Mouse (Mus musculus) erythroblast, embryonic 14.5 days (primary cell): ENCODE results near the gene Dnah7a. TPM values are rescaled to one million over a fixed set of nuclear protein-coding genes. Genes with fewer than 3 reads are reported as not detected.
"Not testable (repeated sequence)": the region's sequence is repeated elsewhere in the genome, so short reads cannot be mapped to it uniquely, and the experiment has no call there.

ENCODE experiments used
- H3K27me3 ChIP-seq: 2 replicates; pipeline ENCODE4 v1.6.1; 2012; ENCODE audit warnings: inconsistent platforms; ENCODE audit not compliant: control insufficient read depth
- H3K36me3 ChIP-seq: 2 replicates; pipeline ENCODE4 v1.6.1; 2012; ENCODE audit warnings: mild to moderate bottlenecking, inconsistent platforms; ENCODE audit not compliant: control insufficient read depth
- H3K4me1 ChIP-seq: 2 replicates; pipeline ENCODE4 v1.6.1; 2012; ENCODE audit warnings: inconsistent platforms; ENCODE audit not compliant: control insufficient read depth
- H3K4me3 ChIP-seq: replicated peaks from 2 replicates; pipeline ENCODE3; 2012; ENCODE audit warnings: moderate library complexity, mild to moderate bottlenecking, inconsistent platforms
- H3K9me3 ChIP-seq: 2 replicates; pipeline ENCODE4 v1.6.1; 2012; ENCODE audit warnings: low read length, inconsistent platforms, mixed read lengths; ENCODE audit not compliant: control insufficient read depth
- GATA1 ChIP-seq: IDR thresholded peaks from 2 replicates; pipeline ENCODE4 v1.6.1; 2012; ENCODE audit warnings: low read length, inconsistent platforms, mixed read lengths
- TAL1 ChIP-seq: IDR thresholded peaks from 3 replicates; pipeline ENCODE4 v1.6.1; 2012; ENCODE audit warnings: low read length, inconsistent platforms, mixed read lengths
- polyA plus RNA-seq: library from polyadenylated mRNA; stranded (reverse); fragments of >175 nt; gene quantifications from 2 replicates; pipeline ENCODE4 v1.2.3, GENCODE M21; 2012

Dnah7a gene
- polyA plus RNA-seq, 1 experiment = not detected

DNA sequence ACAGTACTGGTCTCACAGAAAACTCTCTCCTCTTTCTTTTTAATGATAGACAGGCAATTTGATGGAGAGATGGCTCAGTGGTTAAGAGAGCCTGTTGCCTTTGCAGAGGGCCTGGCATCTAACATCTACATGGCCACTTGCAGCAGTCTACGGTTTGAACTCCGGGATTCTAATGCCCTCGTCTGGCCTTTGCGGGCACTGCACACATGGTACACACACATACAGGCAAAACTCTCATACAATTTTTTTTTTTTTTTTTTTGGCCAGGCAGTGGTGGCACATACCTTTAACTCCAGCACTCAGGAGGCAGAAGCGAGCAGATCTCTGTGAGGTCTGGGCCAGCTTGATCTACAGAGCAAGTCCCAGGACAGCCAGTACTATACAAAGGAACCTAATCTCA, 2.4 kb downstream of the Dnah7a start:
- no peak for TF ChIP-seq GATA1
- no peak for TF ChIP-seq TAL1
- Histone ChIP-seq H3K36me3 (no peaks in the 10 kb centered on the region), H3K4me1 (peaks cover 2% of the 10 kb centered on the region; the same call in 1 of the 2 replicates)

DNA sequence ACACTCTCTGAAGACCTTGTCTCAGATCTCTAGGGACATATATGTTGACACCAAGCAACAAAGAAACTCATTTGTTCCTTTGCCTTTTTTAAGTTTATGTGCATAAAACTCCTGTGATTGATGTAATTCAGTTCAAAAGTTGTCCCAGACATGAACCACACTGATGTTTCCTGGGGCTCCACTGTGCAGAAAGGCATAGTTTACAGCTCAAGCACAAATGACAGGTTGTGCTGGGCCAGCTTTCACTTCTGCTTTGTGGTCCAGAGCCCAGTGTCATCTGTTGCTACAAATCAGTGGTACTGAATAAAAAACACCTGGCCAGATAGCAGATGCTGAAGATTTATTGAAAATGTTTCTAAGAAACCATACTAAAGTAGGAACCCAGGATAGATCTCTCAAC, 42.3 kb downstream of the Dnah7a start:
- not testable (repeated sequence) for H3K9me3 ChIP-seq, H3K4me3 ChIP-seq, H3K36me3 ChIP-seq, H3K27me3 ChIP-seq, H3K4me1 ChIP-seq

More for the DNA sequence above, 2.4 kb downstream of the Dnah7a start:
- Histone ChIP-seq H3K27me3 (peaks cover 2% of the 10 kb centered on the region), H3K9me3 (no peaks in the 10 kb centered on the region), H3K4me3 (no peak overlapping the region)

- TF ChIP-seq TAL1 = no peak
- no peak for TF ChIP-seq GATA1
Observed at GRCm38 (mm10) chr1:53639865-53640794, 66.5 kb downstream of the Dnah7a start.

DNA sequence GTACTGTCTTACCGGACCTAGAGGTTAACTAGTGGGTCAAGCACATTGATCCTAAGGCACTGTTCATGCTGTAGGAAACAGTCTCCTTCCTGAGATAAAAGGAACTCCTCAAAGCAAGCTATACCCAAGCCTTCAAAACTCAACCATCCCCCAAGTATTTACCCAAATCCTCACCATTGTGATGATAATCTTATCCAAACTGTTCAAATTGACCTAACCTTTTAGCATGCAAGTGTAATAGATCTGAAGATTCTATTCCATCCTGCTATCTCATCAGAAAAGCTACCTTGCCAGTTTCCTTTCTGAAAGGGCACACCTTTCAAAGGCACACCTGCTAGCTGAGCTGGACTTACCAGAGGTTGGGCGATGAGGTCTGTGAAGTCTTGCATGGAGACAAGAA, 70.9 kb downstream of the Dnah7a start:
- H3K4me1 ChIP-seq = not testable (repeated sequence)

More at GRCm38 (mm10) chr1:53639865-53640794, 66.5 kb downstream of the Dnah7a start:
- H3K36me3 ChIP-seq = no peaks in the 10 kb centered on the region
- no peaks in the 10 kb centered on the region for H3K4me1 ChIP-seq
- H3K9me3 ChIP-seq = no peaks in the 10 kb centered on the region
- no peak overlapping the region for H3K4me3 ChIP-seq
- no peaks in the 10 kb centered on the region for H3K27me3 ChIP-seq

DNA sequence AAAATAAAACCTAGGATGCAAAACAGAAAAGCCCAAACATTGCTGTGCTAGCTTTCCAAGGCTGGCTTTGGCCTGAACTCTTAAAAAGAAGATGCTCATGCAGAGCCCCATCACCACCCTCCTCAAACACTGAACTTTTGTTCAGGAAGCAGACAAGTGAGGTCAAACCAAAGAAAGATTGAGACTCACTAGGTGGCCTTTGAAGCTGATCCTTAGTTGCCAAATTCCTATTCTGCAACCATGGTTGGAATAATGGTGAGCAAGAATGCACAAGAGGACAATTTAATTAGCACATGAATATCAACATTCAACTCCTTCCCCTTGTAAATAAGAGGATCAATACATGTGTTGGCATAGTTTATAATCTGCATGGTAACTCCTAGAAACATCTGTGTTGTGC, 74.5 kb downstream of the Dnah7a start:
- H3K36me3 ChIP-seq, H3K4me3 ChIP-seq, H3K9me3 ChIP-seq, H3K4me1 ChIP-seq, H3K27me3 ChIP-seq: not testable (repeated sequence)

More for the DNA sequence above, 70.9 kb downstream of the Dnah7a start:
- H3K27me3 ChIP-seq, H3K4me3 ChIP-seq, H3K9me3 ChIP-seq, H3K36me3 ChIP-seq: not testable (repeated sequence)

DNA sequence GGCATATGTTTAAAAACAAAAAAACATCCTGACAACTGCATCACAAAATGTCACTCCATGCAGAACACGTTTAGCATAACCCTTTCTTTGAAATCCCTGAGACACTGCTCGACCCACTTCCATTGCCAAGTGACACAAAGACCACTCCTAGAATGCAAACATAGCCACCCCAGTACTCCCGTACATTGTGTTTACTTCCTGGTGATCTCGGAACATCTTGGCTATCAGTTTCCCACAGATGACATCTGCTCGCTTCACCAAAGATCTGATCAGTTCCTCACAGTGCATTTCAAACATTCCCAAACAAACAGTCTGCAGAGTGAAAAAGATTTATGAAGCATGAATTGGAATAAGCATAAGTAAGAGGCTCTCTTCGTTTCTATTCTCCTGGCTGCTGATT, 76.6 kb downstream of the Dnah7a start:
- Histone ChIP-seq H3K4me1 (no peaks in the 10 kb centered on the region), H3K9me3 (no peaks in the 10 kb centered on the region), H3K27me3 (no peaks in the 10 kb centered on the region), H3K36me3 (no peaks in the 10 kb centered on the region), H3K4me3 (no peak overlapping the region)
- TF ChIP-seq GATA1 (no peak), TAL1 (no peak)

DNA sequence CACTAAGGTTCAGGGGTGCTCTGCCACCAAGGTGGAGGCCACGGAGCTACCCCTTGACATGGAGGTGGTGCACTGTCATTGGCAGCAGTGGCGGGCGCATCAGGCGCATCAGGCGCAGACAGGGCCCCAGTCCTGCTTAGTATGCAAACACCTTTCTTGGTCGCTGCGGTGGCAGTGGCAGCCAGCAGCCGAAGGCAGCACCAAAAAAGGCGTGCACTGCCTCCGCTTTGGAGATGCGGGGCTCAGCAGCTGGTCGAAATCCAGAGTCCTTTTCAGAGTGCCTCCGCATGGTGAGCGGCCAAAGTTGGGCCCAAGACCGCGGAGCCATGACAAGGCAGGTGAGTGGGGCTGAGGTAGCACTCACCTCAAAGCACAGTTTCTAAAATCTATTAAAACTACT, 93.1 kb downstream of the Dnah7a start:
- Histone ChIP-seq H3K27me3 (no peaks in the 10 kb centered on the region), H3K4me1 (no peaks in the 10 kb centered on the region), H3K4me3 (no peak overlapping the region), H3K36me3 (no peaks in the 10 kb centered on the region), H3K9me3 (peaks cover 5% of the 10 kb centered on the region)
- TF ChIP-seq TAL1 (no peak), GATA1 (no peak)

DNA sequence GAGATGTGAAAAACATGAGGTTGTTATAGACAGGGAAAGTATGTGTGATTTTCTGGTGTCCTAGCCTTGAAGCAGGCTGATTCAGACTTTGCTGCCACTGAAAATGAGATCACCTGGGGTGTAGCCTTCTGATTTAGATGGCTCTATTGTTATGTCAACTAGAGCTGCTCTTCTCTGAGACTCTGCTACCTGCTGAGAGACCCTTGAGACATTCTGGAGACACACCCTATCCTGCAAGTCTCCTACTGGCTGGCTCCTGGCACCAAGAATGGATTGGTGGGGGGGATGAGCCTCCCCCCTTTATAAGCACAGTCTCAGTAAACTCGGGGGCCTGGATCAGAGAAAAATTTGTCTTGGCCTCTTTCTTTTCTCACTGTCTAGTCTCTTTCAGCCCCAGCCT, 125.3 kb downstream of the Dnah7a start:
- H3K36me3 ChIP-seq, H3K9me3 ChIP-seq, H3K27me3 ChIP-seq, H3K4me1 ChIP-seq, H3K4me3 ChIP-seq: not testable (repeated sequence)

DNA sequence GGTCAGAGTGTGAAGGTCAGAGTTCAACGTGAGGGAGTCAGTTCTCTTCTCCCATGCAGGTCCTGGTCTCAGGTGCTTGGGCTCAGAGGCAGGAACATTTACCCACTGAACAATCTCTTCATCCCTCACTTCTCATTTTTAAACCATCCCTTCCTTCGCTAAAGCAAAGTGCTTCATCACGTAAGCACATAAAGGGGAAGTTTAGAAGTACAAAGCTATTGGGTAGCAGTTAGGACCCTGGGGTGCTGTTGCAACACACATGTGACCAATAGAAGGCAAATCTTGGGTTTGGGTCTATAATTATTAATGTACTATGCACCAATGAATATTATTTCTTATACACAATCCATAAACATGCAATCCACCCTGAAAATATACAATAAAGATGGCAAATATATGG, 148.7 kb downstream of the Dnah7a start:
- H3K27me3 ChIP-seq, H3K4me1 ChIP-seq, H3K36me3 ChIP-seq, H3K4me3 ChIP-seq, H3K9me3 ChIP-seq: not testable (repeated sequence)

DNA sequence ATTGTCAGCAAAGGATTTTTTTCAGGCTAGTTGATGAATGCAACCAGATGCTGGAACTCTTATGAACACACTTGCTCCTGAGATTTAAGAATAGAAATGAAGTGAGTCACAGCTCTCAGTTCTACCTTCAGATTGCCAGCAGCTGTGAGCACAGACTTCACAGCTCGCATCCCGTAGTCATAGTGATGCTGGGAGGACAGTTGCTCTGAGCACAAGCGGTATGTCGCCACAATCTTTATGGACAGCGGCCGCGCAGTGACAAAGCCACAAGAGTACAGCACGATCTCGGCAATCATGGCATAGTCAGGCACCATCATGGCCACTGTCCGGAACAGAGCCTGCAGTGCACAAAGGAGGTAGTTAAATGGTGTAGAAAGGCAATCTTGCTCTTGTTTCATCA, 159.6 kb downstream of the Dnah7a start:
- H3K27me3 ChIP-seq, H3K36me3 ChIP-seq, H3K4me3 ChIP-seq, H3K9me3 ChIP-seq, H3K4me1 ChIP-seq: not testable (repeated sequence)

GRCm38 (mm10) chr1:53538356-53538755, 168.2 kb downstream of the Dnah7a start:
- H3K4me3 ChIP-seq, H3K36me3 ChIP-seq: not testable (repeated sequence)

DNA sequence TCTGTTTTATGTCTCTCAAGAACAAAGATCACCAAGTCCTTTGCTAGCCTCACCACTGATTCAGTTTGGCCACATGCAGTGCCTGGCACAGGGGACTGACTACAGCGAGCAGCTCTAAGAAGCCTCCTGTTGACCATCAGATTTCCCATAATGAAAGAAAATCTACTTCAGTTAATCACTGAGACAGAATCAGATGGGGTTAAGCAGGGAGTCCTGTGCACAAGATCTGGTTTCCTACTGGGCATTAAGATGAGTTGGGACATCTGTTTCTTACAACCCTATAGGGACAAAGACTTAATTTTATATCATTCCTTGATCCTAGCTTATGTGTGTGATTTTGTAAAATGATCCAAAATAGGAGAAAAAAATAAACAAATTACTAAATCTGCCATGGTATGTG, 171.8 kb downstream of the Dnah7a start:
- not testable (repeated sequence) for H3K4me1 ChIP-seq, H3K4me3 ChIP-seq, H3K27me3 ChIP-seq, H3K36me3 ChIP-seq, H3K9me3 ChIP-seq

More at GRCm38 (mm10) chr1:53538356-53538755, 168.2 kb downstream of the Dnah7a start:
- not testable (repeated sequence) for H3K4me1 ChIP-seq, H3K9me3 ChIP-seq, H3K27me3 ChIP-seq

GRCm38 (mm10) chr1:53526021-53526420, 180.6 kb downstream of the Dnah7a start:
- not testable (repeated sequence) for H3K4me3 ChIP-seq, H3K9me3 ChIP-seq, H3K27me3 ChIP-seq, H3K36me3 ChIP-seq, H3K4me1 ChIP-seq
